Mouse (Mus musculus): ENCODE measurements around the gene Acap2. TPM values are rescaled to one million over a fixed set of nuclear protein-coding genes. Genes with fewer than 3 reads are reported as not detected.

The Acap2 gene
- total and polyA plus RNA-seq, 2 experiments, result 4.4 to 12.7 TPM

DNA sequence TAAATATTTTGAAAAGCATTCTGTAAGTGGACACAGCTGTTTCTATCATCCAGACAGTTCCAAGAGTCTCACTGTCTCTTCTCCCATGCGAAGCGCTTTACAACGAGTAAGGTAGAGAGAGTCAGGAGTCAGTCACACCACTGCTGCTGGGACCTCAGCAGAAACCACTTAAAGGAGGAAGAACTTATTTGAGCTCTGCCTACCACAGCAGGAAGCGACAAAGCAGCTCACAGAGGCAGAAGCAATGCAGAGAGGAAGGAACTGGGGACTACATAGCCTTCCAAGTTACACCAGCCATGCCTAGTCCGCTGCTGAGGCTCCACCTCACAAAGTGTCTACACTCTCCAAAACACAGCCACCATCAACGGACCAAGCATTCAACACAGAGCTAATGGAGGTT lies 9.2 kb downstream of the Acap2 start:
- H3K27ac ChIP-seq (replicated peaks; ENCODE audit: insufficient read depth, low read depth, low read length), result no peak overlapping the region
- H3K36me3 ChIP-seq (ENCODE audit: control insufficient read depth, insufficient read depth, low read length), result no peaks in the 10 kb centered on the region
- H3K9ac ChIP-seq (ENCODE audit: low read depth, low read length), result no peak overlapping the region
- H3K4me3 ChIP-seq (ENCODE audit: insufficient read depth, low read depth, low read length), result no peak overlapping the region
- DNase-seq (ENCODE audit: extremely low read depth, low read depth, low spot score), result no peak
- TF ChIP-seq POLR2A (IDR thresholded peaks at IDR 0.05; ENCODE audit: extremely low read depth, insufficient read depth, low read length), result no peak
- TF ChIP-seq CTCF (IDR thresholded peaks at IDR 0.05; ENCODE audit: low read depth, low read length), result no peak
- H3K4me1 ChIP-seq (ENCODE audit: control insufficient read depth, insufficient read depth, low read length), result peaks cover 14% of the 10 kb centered on the region
- H3K27me3 ChIP-seq (ENCODE audit: control insufficient read depth, insufficient read depth, low read length), result no peaks in the 10 kb centered on the region
- H3K79me2 ChIP-seq (ENCODE audit: control insufficient read depth, insufficient read depth, low read length), result peaks cover 57% of the 10 kb centered on the region
- WGBS, result 60% methylated on average over 6 of the region's 6 CpGs

DNA sequence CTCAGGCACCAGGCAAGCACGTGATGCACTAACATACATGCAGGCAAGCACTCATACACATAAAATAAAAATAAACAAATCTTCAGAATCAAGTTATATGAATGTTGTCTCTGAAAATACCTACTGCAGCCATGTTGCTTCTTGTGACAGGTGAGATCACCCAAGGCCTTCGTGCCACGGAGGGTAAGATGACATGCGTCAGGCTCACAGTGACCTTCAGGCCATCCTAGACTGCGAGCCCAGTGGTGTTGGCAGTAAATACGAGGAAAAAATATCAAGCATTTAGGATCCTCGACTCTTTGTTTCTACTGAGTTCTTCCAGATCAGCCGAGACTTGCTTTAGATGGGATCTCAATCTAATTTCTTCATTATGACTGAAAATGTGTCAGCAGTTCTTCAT lies 10.6 kb downstream of the Acap2 start:
- H3K4me1 ChIP-seq (ENCODE audit: control insufficient read depth, insufficient read depth, low read length), result peaks cover 15% of the 10 kb centered on the region

DNA sequence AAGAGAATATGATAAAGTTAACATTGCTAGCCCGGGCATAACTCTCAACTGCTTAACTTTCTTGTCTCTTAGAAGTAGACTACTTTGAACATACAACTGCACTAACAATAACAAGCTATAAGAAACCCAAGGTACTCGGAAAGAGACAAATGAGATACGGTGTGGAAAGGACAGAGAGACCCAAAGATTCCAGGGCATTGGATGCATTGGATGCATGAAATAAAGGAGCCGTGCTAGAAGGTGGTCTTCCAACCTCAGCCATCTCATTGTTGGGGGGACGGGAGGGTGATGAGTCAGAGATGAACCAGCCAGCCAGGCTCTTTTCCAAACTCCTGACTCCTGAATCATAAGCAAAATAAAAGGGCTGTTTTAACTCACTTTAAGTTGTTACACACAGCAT lies 11.8 kb downstream of the Acap2 start:
- no peak overlapping the region for H3K9ac ChIP-seq (ENCODE audit: low read depth, low read length)

More for the DNA sequence above, 10.6 kb downstream of the Acap2 start:
- no peak for DNase-seq (ENCODE audit: extremely low read depth, low read depth, low spot score)
- WGBS, result 94% methylated on average over 8 of the region's 8 CpGs
- no peaks in the 10 kb centered on the region for H3K36me3 ChIP-seq (ENCODE audit: control insufficient read depth, insufficient read depth, low read length)
- no peaks in the 10 kb centered on the region for H3K27me3 ChIP-seq (ENCODE audit: control insufficient read depth, insufficient read depth, low read length)
- H3K4me3 ChIP-seq (ENCODE audit: insufficient read depth, low read depth, low read length), result no peak overlapping the region
- H3K27ac ChIP-seq (replicated peaks; ENCODE audit: insufficient read depth, low read depth, low read length), result no peak overlapping the region
- no peak overlapping the region for H3K9ac ChIP-seq (ENCODE audit: low read depth, low read length)
- peaks cover 54% of the 10 kb centered on the region for H3K79me2 ChIP-seq (ENCODE audit: control insufficient read depth, insufficient read depth, low read length)
- no peak for TF ChIP-seq CTCF (IDR thresholded peaks at IDR 0.05; ENCODE audit: low read depth, low read length)
- TF ChIP-seq POLR2A (IDR thresholded peaks at IDR 0.05; ENCODE audit: extremely low read depth, insufficient read depth, low read length), result no peak

DNA sequence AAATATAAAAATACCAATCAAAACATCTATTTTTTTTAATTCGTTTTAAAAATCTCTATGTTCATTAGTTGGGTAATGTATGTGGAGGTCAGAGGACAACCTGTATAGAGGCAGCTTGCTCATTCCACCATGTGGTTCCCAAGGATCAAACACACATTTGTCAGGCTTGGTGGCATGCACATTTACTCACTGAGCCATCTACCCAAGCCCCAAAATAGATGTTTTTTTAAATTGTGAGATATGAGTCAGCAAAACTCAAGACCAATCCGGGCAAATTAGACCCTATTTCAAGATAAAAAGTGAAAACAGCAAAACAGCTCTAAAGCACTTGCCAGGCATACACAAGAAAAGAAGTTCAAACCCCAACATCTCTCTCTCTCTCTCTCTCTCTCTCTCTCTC lies 12.2 kb downstream of the Acap2 start:
- peaks cover 13% of the 10 kb centered on the region for H3K4me1 ChIP-seq (ENCODE audit: control insufficient read depth, insufficient read depth, low read length)
- no peaks in the 10 kb centered on the region for H3K27me3 ChIP-seq (ENCODE audit: control insufficient read depth, insufficient read depth, low read length)
- H3K36me3 ChIP-seq (ENCODE audit: control insufficient read depth, insufficient read depth, low read length), result no peaks in the 10 kb centered on the region
- peaks cover 45% of the 10 kb centered on the region for H3K79me2 ChIP-seq (ENCODE audit: control insufficient read depth, insufficient read depth, low read length)
- H3K4me3 ChIP-seq (ENCODE audit: insufficient read depth, low read depth, low read length), result no peak overlapping the region
- DNase-seq (ENCODE audit: extremely low read depth, low read depth, low spot score), result no peak
- H3K27ac ChIP-seq (replicated peaks; ENCODE audit: insufficient read depth, low read depth, low read length), result no peak overlapping the region
- no peak for TF ChIP-seq POLR2A (IDR thresholded peaks at IDR 0.05; ENCODE audit: extremely low read depth, insufficient read depth, low read length)
- TF ChIP-seq CTCF (IDR thresholded peaks at IDR 0.05; ENCODE audit: low read depth, low read length), result no peak
- no peak overlapping the region for H3K9ac ChIP-seq (ENCODE audit: low read depth, low read length)
- 53% methylated on average over 2 of the region's 2 CpGs for WGBS

More for the DNA sequence above, 11.8 kb downstream of the Acap2 start:
- 94% methylated on average over 5 of the region's 5 CpGs for WGBS
- no peak overlapping the region for H3K27ac ChIP-seq (replicated peaks; ENCODE audit: insufficient read depth, low read depth, low read length)
- H3K36me3 ChIP-seq (ENCODE audit: control insufficient read depth, insufficient read depth, low read length), result no peaks in the 10 kb centered on the region
- no peak for DNase-seq (ENCODE audit: extremely low read depth, low read depth, low spot score)
- H3K4me3 ChIP-seq (ENCODE audit: insufficient read depth, low read depth, low read length), result no peak overlapping the region
- H3K27me3 ChIP-seq (ENCODE audit: control insufficient read depth, insufficient read depth, low read length), result no peaks in the 10 kb centered on the region
- H3K4me1 ChIP-seq (ENCODE audit: control insufficient read depth, insufficient read depth, low read length), result peaks cover 11% of the 10 kb centered on the region
- H3K79me2 ChIP-seq (ENCODE audit: control insufficient read depth, insufficient read depth, low read length), result peaks cover 50% of the 10 kb centered on the region
- TF ChIP-seq CTCF (IDR thresholded peaks at IDR 0.05; ENCODE audit: low read depth, low read length) (no peak), POLR2A (IDR thresholded peaks at IDR 0.05; ENCODE audit: extremely low read depth, insufficient read depth, low read length) (no peak)

DNA sequence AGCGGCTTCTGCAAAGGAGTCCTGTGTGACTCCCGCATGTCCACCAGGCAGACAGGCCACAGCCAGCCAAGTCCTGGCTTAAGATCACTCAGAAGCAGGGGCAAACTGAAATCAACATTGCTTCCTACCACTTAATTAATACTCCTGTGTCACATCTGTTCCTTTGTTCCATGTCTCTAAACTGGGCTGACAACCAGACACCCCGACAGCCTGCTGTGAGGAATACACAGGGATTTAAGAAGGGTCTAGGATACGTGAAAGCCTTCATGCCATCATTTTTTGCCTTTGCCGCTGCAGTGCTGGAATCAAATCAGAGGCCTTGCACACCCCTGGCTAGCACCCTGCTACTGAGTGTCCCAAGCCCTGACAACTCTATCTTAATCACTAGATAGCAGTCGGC lies 12.8 kb downstream of the Acap2 start:
- WGBS, result 59% methylated on average over 6 of the region's 6 CpGs
- H3K9ac ChIP-seq (ENCODE audit: low read depth, low read length), result no peak overlapping the region

DNA sequence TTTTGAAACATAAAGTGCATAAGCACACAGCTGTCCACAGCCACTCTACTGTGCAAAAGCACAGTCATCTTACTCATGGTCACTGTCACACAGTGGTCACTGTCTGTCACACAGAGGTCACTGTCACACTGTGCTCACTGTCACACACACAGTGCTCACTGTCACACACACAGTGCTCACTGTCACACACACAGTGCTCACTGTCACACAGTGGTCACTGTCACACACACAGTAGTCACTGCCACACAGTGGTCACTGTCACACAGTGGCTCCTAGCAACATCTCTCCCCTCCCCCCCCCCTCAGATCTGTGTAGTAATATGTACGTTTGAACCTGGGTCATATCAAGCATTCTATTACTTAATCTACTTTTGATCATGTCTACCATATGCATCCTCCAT lies 13.9 kb downstream of the Acap2 start:
- TF ChIP-seq POLR2A (IDR thresholded peaks at IDR 0.05; ENCODE audit: extremely low read depth, insufficient read depth, low read length), result no peak
- DNase-seq (ENCODE audit: extremely low read depth, low read depth, low spot score), result no peak
- no peak overlapping the region for H3K4me3 ChIP-seq (ENCODE audit: insufficient read depth, low read depth, low read length)
- H3K36me3 ChIP-seq (ENCODE audit: control insufficient read depth, insufficient read depth, low read length), result no peaks in the 10 kb centered on the region
- no peak overlapping the region for H3K9ac ChIP-seq (ENCODE audit: low read depth, low read length)
- peaks cover 14% of the 10 kb centered on the region for H3K4me1 ChIP-seq (ENCODE audit: control insufficient read depth, insufficient read depth, low read length)
- H3K79me2 ChIP-seq (ENCODE audit: control insufficient read depth, insufficient read depth, low read length), result peaks cover 42% of the 10 kb centered on the region
- 23% methylated on average over 1 of the region's 1 CpGs for WGBS
- no peaks in the 10 kb centered on the region for H3K27me3 ChIP-seq (ENCODE audit: control insufficient read depth, insufficient read depth, low read length)
- no peak overlapping the region for H3K27ac ChIP-seq (replicated peaks; ENCODE audit: insufficient read depth, low read depth, low read length)

More for the DNA sequence above, 12.8 kb downstream of the Acap2 start:
- no peak for DNase-seq (ENCODE audit: extremely low read depth, low read depth, low spot score)
- H3K79me2 ChIP-seq (ENCODE audit: control insufficient read depth, insufficient read depth, low read length), result peaks cover 45% of the 10 kb centered on the region
- peaks cover 14% of the 10 kb centered on the region for H3K4me1 ChIP-seq (ENCODE audit: control insufficient read depth, insufficient read depth, low read length)
- H3K4me3 ChIP-seq (ENCODE audit: insufficient read depth, low read depth, low read length), result no peak overlapping the region
- no peaks in the 10 kb centered on the region for H3K36me3 ChIP-seq (ENCODE audit: control insufficient read depth, insufficient read depth, low read length)
- no peak overlapping the region for H3K27ac ChIP-seq (replicated peaks; ENCODE audit: insufficient read depth, low read depth, low read length)
- no peaks in the 10 kb centered on the region for H3K27me3 ChIP-seq (ENCODE audit: control insufficient read depth, insufficient read depth, low read length)
- TF ChIP-seq CTCF (IDR thresholded peaks at IDR 0.05; ENCODE audit: low read depth, low read length) (no peak), POLR2A (IDR thresholded peaks at IDR 0.05; ENCODE audit: extremely low read depth, insufficient read depth, low read length) (no peak)

Measured in liver, adult 2 months (tissue).